Mouse (Mus musculus) lung, postnatal 36 days (tissue): ENCODE measurements around the gene Olfr1086.
"Not testable (repeated sequence)": the region's sequence is repeated elsewhere in the genome, so short reads cannot be mapped to it uniquely, and the experiment has no call there.

Experiments used
- DNase-seq: peaks from one replicate; pipeline ENCODE4 v3.0.0; 2022; ENCODE audit warnings: mixed read lengths

Gene Olfr1086

DNA sequence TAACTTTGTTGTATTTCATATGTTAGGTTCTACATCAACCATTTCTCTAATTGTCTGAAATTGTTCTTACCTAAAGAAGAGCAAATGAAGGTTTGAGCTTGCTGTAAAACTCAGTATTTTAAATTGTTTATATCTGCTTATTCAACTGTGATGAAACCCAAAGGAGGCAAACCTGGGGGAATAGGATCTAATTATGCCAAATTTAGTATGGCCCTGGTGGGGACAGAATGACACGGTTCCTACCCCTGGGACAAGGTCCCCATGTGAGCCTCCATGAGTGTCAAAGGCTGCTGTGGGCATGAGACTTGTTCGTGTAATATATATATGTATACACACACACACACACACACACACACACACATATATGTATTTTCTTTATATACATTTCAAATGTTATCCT lies at the start of gene Olfr1086:
Gene Olfr1086 (minus strand): TSS at position 101 of the 400 bp plus-strand sequence.
- no peak for DNase-seq

DNA sequence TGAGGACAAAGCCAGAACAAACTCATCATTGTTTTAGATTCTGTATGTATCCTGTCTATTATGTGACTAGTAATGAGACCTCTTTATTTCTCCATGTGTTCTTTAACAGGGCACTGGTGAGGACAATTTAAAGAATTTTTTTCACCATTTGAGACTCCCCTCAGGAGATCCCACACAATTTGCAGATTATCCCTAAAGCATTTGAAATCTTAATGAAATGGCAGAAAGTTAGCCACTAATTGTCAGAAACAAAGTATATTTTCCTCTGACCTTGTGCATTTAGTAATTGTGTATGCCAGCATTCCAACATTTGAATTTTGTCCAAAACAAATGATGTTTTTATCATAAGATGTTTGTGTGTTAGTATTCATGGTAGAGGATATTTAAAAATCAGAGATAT lies 18.4 kb upstream of the Olfr1086 start, which contains the start of gene Olfr1087:
Gene Olfr1087 (minus strand): TSS at position 101 of the 400 bp plus-strand sequence.
- no peak for DNase-seq

DNA sequence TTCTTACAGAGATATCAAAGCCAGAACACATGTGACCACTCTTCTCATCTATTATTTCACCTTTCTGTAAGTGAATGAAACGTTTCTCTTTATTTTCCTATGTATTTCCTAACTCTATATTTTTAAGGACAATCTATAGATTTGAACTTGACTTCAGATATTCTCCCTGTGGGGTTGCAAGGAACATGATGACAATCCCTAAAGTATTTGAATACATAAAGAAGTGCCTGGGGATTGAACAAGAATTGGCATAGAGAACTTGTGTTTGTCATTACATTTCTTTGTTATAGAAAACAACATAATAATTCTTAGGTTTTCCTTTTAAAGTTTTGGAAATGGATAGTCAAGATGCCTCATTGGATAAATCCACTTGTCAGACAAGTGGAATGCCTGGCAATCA lies 18.0 kb downstream of the Olfr1086 start, which contains the start of gene Olfr1085:
Gene Olfr1085 (minus strand): TSS at position 101 of the 400 bp plus-strand sequence.
- no peak for DNase-seq

DNA sequence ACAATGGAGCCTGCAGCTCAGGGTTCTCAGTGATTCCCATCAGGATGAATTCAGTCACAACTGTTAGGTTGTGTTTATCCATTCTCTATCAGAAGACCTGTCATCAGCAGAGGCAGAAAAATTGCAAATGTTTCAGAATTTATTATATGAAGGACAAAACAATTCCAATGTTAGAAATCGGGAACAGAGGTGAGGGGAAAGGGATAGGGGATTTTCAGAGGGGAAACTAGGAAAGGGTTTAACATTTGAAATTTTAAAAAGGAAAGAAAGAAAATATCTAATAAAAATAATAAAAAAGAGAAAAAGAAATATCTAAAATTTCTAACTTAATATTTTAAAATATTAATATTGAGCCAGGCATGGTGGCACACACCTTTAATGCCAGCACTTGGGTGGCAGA lies 40.3 kb downstream of the Olfr1086 start, which contains the start of gene Olfr1084:
Gene Olfr1084 (minus strand): TSS at position 101 of the 400 bp plus-strand sequence.
- not testable (repeated sequence) for DNase-seq
